Mouse (Mus musculus) urinary bladder, postnatal 4 days (tissue): ENCODE data around the gene Kctd15.

Source experiments
- DNase-seq, 2 experiments: peaks; one replicate each; pipeline ENCODE4 v3.0.0; 2021 to 2022; ENCODE audit warnings: low spot score in 2 of 2

The Kctd15 gene

DNA sequence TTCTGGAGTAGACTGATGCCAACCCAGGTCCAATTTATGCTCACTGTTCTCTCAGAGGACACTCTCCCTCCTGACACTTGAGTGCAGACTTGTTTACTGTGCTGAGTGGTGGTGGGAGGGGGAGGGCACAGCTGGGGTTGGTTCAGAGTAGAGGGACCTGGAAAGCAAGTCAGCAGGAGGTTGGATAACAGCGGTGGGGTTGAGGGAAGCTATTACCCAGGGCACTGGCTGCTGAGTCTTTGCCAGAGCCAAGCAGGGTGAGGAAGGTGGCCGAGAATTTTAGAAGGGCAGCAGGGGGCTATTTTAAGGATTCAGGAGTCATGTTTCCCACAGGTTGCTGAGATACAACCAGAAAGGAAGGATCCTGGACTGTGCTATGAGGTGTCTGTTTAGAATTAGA is 36.1 kb downstream of the Kctd15 start:
- no peak for DNase-seq

DNA sequence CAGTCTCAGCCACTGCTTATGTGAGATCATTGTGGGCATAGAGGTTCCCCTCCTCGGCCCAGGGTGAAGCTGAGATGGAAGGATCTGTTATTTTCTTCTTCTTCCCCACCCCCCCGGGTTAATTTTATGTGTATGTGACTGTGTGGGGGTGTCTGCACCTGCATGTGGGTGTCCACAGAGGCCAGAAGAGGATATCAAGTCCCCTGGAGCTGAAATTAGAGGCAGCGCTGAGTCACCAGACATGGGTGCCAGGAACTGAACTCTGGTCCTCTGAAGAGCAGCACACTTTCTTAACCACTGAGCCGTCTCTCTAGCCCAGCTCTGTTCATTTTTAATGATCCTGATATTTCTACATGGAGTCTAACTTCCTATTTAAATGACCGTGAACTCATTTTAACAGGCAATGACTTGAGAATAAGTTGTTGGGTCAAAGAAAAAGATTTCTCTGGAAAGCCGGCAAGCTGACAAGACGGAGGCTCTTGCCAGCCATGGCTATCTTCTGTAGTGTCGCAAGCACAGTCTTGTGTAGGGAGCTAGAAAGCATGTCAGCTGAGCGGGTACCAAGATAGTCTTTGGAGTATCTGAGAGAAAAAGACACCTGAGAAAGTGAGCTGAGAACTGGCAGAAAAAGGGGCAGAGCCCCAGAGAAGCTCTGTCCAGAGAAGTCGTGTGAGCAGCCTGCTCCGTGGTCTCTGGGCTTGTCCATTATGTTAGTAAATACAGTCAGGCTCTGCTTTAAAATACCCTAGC is 38.2 kb downstream of the Kctd15 start:
- DNase-seq = no peak

DNA sequence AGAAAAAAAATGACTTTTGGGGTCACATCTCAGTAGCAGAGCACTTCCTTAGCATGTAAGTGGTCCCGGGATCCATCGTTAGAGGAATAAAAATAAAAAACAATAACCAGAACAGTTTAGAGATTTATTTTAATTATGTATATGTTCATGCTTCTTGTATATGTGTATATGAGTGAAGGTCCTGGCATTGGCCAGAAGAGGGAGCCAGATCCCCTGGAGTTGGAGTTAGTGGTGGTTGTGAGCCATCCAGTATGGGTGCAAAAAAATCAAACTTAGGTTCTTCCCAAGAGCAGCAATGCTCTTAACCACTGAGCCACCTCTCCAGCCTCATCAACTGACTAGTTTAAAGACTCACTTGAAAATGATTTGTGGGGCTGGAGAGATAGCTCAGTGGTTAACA is 40.3 kb downstream of the Kctd15 start:
- no peak for DNase-seq

GRCm38 (mm10) chr7:34610445-34610844 is 46.1 kb downstream of the Kctd15 start:
- no peak for DNase-seq

DNA sequence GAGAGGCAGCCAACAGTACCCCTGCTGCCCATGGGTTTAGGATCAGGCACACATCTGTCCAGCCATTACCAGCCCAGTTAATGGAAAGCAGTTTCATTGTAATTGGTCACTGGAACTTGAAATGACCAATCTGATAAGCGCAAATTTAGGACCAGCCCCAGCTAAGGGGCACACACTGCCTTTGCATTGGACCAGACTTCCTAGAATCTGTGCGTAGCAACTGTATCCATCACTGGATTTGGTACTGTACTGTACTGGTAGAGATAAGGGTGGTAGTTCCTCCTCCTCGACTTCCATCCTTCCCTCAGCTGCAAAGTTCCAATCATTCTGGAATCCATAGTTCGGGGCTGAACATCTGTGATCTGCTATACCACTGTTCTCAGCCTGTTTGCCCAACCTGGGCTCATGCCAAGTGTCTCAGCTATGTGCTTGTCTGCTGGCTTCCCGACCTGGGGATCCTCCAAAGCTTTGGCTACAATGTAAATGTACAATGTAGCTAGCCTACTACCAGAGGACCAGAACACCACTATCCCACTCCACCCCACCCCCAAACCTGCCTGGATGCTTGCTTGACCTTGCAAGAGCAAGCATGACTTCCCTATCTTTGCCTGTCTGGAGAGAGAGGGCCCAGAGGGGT is 49.1 kb downstream of the Kctd15 start:
- DNase-seq = no peak

DNA sequence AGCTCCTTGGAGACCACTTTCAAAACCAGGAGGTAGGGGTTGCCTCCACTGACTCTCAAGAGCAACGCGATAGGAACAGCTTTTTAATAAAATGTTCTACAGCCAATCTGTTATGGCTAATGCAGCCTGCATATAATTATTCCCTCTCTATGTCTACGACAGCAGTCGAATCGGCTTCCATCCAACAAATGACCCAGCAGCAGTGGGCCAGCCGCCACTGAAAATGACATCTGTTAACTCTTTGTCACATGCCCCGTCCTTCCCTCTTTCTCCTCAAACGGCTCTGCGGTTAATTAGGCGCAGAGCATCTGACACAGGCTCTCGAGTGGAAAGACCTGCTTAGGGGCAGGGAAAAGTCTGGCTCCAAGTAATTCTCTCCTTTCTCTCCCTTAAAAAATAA is 49.8 kb downstream of the Kctd15 start:
- DNase-seq = no peak

- DNase-seq = no peak
Measured at GRCm38 (mm10) chr7:34606051-34606450, 50.5 kb downstream of the Kctd15 start.

DNA sequence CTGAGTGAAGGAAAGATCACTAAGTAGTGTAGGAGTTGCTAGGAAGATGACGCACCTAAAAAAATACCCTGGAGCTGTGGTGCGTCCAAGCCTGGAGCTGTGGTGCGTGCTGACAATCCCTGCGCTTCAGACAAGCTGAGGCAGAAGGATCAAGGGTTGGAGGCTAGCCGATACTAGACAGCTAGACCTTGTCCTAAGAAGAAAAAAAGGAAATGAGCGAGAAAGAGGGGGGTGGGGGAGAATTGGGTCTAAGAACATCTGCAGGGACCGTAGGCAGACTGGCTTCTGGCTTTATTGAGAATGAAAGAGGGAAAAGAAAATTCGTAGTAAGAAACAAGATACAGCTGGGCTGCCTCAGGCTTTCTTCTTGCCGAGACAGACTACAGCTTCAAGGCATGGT is 58.0 kb downstream of the Kctd15 start:
- no peak for DNase-seq

- no peak for DNase-seq
Measured at GRCm38 (mm10) chr7:34597986-34598385, 58.5 kb downstream of the Kctd15 start.

DNA sequence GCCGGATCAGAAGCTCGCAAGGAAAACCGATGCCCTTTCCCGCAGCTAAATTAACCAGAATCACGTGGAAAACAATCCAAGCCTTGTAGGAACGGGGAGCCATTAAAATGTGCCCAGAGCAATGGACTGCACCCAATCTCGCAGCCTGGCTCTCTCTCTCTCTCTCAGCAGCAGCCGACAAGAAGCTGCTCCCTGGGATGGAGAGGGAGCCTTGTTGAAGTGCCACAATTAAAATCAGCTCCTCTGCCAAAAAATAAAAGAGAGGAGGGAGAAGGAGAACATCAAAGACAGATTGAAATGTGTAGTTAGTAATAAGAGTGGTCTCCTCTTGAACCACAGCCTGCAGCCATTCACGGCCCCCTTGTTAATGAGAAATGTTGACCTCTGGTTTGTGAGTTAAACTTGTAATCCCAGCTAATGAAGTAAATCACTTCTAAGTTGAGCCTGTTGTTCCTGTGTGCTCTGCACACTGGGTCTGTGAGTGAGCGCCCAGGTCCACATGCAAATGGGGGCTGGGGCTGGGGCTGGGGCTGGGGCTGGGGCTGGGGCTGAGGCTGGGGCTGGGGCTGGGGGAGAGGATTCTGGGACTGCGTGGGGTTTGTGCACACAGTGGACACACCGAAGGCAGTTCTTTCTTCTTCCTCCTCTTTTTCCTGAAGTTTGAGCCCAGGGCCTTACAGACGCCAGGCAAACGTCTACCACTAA is 59.8 kb downstream of the Kctd15 start:
- no peak for DNase-seq

- DNase-seq = no peak
Measured at GRCm38 (mm10) chr7:34595307-34595565, 61.3 kb downstream of the Kctd15 start.

DNA sequence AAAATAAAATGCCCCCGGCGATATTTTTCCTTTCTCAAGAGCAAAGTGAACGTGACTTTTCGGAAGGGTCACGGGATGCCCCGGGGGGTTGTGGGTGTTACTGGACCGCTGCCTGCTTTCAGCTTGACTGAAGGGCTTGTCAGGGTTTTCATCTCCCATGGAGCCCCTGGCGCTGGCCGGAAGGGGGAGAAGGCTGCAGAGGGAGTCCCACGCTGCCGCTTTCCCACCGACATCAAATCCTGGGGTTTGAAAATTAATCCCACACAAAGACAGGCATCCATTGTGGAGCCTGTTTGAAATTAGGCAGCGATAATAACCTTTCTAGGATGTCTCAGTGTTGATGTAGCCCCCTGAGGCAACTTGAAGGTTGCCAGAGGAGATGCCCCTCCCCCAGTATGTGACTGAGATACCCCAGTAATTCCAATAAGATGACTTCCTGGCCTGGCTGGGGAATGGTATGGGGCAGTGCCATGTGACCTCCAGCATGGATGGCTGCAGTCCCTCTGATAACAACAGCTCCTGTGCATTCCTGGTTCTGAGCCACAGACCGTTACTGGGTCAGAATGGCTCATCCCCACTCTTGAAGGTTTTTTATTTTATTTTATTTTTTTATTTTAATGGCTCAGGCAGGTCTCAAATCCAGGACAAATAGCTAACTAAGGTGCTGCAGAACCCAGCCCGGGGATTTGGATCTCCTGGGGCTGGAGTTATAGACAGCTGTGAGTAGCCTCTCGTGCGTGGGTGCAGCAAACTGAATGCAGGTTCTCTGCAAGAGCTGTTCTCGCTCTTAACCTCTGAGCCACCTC is 61.8 kb downstream of the Kctd15 start:
- DNase-seq = no peak

- DNase-seq = no peak
Measured at GRCm38 (mm10) chr7:34590711-34591110, 65.8 kb downstream of the Kctd15 start.
